13 mouse cellular contexts compared by ENCODE assay signal in genomic region chr12:104946231-104946630, GRCm38 (mm10).
"Had no signal": no experiment of that assay in that cellular context is flagged by ENCODE, and none has a peak within 500 bp of the region (broad histone marks: within the 10 kb centered on the region; RNA-seq: fewer than 3 reads in every experiment).

No protein-coding gene starts in this region.

- DNase-seq: kidney, adult 2 months; layer of hippocampus, postnatal 36 days; liver, embryonic 13.5 days; lung, adult 2 months; lung, postnatal 14 days; lung, postnatal 4 days; thymus, adult 18-20 months; thymus, postnatal 36 days had no signal

- H3K4me3 ChIP-seq: left cerebral cortex, adult 2 months; liver, embryonic 13.5 days; midbrain, embryonic 12.5 days; midbrain, embryonic 15.5 days; myocyte; neural tube, embryonic 13.5 days had no signal

- H3K27me3 ChIP-seq: liver, embryonic 13.5 days; midbrain, embryonic 12.5 days; midbrain, embryonic 15.5 days; neural tube, embryonic 13.5 days had no signal

- H3K9me3 ChIP-seq: liver, embryonic 13.5 days; midbrain, embryonic 12.5 days; midbrain, embryonic 15.5 days; neural tube, embryonic 13.5 days had no signal

- H3K36me3 ChIP-seq: midbrain, embryonic 12.5 days; midbrain, embryonic 15.5 days; neural tube, embryonic 13.5 days had no signal

- H3K4me2 ChIP-seq: liver, embryonic 13.5 days; midbrain, embryonic 12.5 days; midbrain, embryonic 15.5 days; neural tube, embryonic 13.5 days had no signal

- H3K4me1 ChIP-seq: liver, embryonic 13.5 days; midbrain, embryonic 12.5 days; midbrain, embryonic 15.5 days; neural tube, embryonic 13.5 days had no signal

- H3K9ac ChIP-seq: liver, embryonic 13.5 days; midbrain, embryonic 12.5 days; midbrain, embryonic 15.5 days; neural tube, embryonic 13.5 days had no signal

- ATAC-seq: midbrain, embryonic 15.5 days had no signal

- H3K27ac ChIP-seq: left cerebral cortex, adult 2 months; liver, embryonic 13.5 days; midbrain, embryonic 12.5 days; midbrain, embryonic 15.5 days; neural tube, embryonic 13.5 days had no signal
